Mouse (Mus musculus): ENCODE data around the gene Mllt6.
A peak's percentile ranks its signal among the peaks of the same experiment; 100 is the strongest.

- TF ChIP-seq CTCF (IDR thresholded peaks at IDR 0.05; ENCODE audit: extremely low read depth, insufficient read depth, low read length) (no peak), POLR2A (IDR thresholded peaks at IDR 0.05; ENCODE audit: extremely low read depth, insufficient read depth, low read length) (peak; percentile 61; the same call in 1 of the 2 replicates)
These were observed 39.2 kb downstream of the Mllt6 start for GRCm38 (mm10) chr11:97702393-97702745.

Data from cortical plate, adult 2 months (tissue).